Mouse (Mus musculus): ENCODE data around the gene Olfr545. TPM values are rescaled to one million over a fixed set of nuclear protein-coding genes. Genes with fewer than 3 reads are reported as not detected.

Gene Olfr545
- total RNA-seq (2023): not detected

DNA sequence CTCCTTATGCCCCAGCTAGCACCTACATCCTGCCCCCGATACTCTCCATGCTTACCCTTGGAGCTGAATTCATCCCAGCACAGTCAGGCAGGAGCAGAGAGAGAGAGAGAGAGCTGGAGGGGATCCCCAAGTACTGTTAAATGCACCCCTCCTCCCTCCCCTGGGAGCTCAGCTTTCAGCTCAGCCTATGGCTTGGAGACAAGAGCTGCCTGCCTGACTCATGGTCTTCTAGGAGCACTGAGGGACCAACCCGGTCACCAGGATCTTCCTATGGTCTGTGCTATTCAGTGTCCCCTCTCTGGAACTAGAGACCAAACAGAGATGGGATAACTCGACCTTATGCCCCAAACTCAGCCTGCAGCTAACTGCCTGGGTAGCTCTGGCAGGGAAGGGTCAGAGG is at the start of gene Olfr545:
Olfr545 (minus strand) TSS at position 101 of the 400 bp plus-strand sequence.

DNA sequence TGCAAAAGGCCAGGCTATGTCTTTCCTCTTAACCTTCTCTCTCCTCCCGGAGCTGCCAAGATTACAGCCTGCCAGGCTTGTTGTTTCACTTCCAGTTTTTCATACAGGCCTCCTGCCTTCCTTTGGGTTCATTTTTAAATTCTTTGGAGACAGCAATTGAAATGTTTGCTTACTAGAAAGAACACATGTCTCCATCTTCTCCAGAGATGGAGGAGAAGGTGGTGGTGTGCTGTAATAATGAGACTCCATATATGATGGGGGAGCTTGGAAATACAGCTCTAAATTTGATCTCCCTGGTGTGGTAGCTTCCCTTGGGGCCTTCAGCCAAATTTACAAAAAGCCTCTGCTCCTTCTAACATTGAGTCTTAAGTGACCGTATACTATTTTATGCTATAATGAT is 41.2 kb upstream of the Olfr545 start, which contains the start of gene Olfr548-ps1:
Olfr548-ps1 (plus strand) TSS at position 301 of the 400 bp plus-strand sequence.

DNA sequence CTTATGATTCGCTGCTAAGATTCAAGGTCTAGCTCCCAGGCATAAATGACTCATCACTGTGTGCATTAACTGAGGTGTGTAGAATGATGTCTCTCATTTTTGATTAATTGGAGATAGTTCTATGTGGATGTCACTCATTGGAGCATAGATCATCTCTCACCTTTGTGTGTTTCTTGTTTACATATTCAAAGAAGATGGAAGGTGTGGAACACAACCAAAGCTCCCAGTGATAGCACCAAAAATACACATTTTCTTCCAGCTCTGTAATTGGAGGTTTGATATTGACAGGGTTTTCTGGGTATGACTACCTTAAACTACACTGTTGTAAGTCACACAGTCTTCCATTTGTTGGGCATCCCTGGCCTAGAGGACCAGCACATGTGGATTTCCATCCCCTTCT is 35.1 kb upstream of the Olfr545 start, which contains the start of gene Olfr547:
Olfr547 (plus strand) TSS at position 301 of the 400 bp plus-strand sequence.

DNA sequence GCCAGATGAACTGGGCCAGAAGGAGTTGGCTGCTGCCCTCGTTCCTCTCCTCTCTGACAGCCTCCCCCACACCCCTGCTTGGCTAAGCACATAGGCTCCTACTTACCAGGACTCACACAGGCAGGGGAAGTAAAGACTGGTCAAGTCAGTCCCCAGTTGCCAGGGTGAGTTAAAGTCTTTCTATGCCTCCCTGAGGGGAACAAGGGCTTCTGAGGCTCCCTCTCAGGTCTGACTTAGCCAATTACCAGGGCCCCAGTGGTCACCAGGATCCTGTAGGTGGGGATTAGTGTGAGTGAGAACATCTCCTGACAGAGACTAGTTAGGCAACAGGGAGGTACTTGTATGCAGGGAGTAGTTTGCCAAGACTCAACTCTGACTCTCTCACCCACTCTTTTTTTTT is 11.2 kb downstream of the Olfr545 start, which contains the start of gene Olfr544:
Olfr544 (minus strand) TSS at position 153 of the 400 bp plus-strand sequence.

DNA sequence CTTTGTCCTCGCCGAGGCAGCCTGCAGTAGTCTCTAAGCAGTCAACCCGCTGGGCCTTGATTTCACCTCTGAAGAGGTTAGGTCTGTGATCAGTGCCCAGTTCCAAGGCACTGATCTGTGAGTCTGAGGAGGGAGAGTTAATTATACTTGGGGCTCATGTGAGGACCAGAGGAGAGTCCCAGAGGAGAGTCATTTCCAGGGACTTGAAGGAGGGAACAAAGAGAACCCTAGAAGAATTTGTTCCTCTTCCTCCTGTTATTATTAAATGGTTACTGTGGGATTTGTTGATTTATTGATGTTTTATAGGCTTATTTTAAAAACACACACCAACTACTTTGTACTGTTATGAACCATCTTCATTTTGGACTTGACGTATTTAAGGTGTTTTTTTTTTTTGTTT is 17.8 kb downstream of the Olfr545 start, which contains the start of gene Olfr543:
Olfr543 (minus strand) TSS at position 101 of the 400 bp plus-strand sequence.

DNA sequence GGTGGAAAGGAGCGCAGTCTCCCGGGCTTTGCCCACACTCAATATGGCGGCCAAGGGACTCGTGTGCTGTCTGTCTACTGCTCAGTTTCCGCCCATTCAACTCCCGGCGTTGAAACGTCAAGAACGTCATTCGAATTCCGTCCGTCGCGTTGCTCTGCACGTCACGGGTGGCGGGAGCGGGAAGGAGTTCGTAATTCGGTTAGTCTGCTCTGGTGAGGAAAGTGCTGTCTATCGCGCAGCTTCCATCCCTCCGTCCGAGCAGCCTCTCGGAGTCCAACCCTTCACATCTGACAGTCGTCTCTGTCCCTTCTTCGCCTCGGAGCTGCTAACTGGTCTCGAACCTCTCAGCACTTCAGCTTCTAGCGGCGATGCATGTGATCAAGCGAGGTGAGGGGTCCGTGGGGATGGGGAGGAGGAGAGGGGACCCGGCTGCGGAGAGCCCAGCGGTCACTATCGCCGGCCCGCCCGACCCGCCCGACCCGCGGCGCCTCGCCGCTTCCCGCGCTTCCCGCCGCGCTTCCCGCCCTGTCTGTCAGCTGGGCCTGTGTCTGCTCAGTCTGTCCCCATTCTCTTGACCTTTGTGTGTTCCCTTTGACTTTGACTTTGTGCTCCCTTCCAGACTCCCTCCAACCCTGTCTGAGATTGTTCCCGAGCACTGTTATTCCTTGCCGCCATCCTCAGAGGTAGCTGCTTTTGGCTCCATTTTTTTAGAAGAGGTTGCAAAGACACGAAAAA is 57.5 kb downstream of the Olfr545 start, which contains the start of gene Rrm1:
Rrm1 (plus strand) TSS at position 39 of the 735 bp plus-strand sequence.

Other genes with a start within 250 kb of the Olfr545 start
- 100 to 1,000 TPM; 148 to 179 TPM for gene Rhog, start 243.5 kb downstream of the Olfr545 start, total RNA-seq (2023)
- gene Stim1, start 231.8 kb downstream of the Olfr545 start, total RNA-seq (2023): 100 to 1,000 TPM; 178 to 179 TPM
- gene Rrm1, start 57.9 kb downstream of the Olfr545 start, total RNA-seq (2023): 10 to 100 TPM; 52.3 to 62.0 TPM
- gene Olfr543, start 17.9 kb downstream of the Olfr545 start, total RNA-seq (2023): not detected
- gene Olfr544, start 11.3 kb downstream of the Olfr545 start, total RNA-seq (2023): not detected
- gene Olfr547, start 35.2 kb upstream of the Olfr545 start, total RNA-seq (2023): not detected
- gene Olfr548-ps1, start 41.3 kb upstream of the Olfr545 start, total RNA-seq (2023): not detected
- gene Olfr549, start 50.3 kb upstream of the Olfr545 start, total RNA-seq (2023): not detected
- 10 to 100 TPM; 48.7 to 64.4 TPM for gene Trim21, start 65.9 kb upstream of the Olfr545 start, total RNA-seq (2023)
- not detected for gene Olfr550, start 71.9 kb upstream of the Olfr545 start, total RNA-seq (2023)
- not detected for gene Olfr551, start 92.3 kb upstream of the Olfr545 start, total RNA-seq (2023)
- not detected for gene Olfr552, start 98.2 kb upstream of the Olfr545 start, total RNA-seq (2023)
- gene Olfr553, start 118.6 kb upstream of the Olfr545 start, total RNA-seq (2023): not detected
- gene Olfr554, start 138.9 kb upstream of the Olfr545 start, total RNA-seq (2023): not detected
- gene Olfr555, start 159.2 kb upstream of the Olfr545 start, total RNA-seq (2023): not detected
- not detected for gene Olfr556, start 165.3 kb upstream of the Olfr545 start, total RNA-seq (2023)
- gene Trim68, start 187.8 kb upstream of the Olfr545 start, total RNA-seq (2023): 10 to 100 TPM; 12.1 to 15.4 TPM
- not detected for gene Olfr557, start 196.3 kb upstream of the Olfr545 start, total RNA-seq (2023)
- gene Olfr558, start 202.6 kb upstream of the Olfr545 start, total RNA-seq (2023): not detected
- not detected for gene Olfr33, start 219.5 kb upstream of the Olfr545 start, total RNA-seq (2023)
- gene Olfr559, start 227.9 kb upstream of the Olfr545 start, total RNA-seq (2023): not detected

Measured in T-cell, adult 66 days (primary cell).